Mouse (Mus musculus) stomach, postnatal 0 days (tissue): ENCODE measurements around the gene Tnip1.

ENCODE experiments used
- CTCF ChIP-seq: IDR thresholded peaks from 2 replicates; pipeline ENCODE4 v1.5.1; 2016; ENCODE audit warnings: antibody characterized with exemption, low read depth, mild to moderate bottlenecking, moderate library complexity
- EP300 ChIP-seq: optimal IDR thresholded peaks from 2 replicates; pipeline ENCODE3; 2016; ENCODE audit warnings: antibody characterized with exemption

DNA sequence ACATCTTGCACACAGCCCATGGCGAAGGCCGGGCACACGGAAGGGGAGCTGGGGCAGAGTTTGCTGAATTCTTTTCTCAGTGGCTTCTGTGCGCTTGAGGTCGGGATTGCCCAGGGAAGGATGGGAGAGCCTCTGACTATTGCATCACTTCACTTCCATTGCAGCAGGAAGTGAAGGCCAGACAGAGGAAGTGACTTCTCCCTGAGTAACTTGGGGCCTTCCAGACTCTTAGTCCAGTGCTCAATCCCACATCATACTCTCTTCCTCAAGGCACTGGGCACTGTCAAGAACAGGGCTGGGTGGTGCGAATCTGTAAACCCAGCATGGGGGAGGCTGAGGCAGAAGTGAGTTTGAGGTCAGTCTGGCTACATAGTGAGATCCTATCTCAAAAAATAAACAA is 2.5 kb upstream of the Tnip1 start:
- no peak for TF ChIP-seq EP300
- no peak for TF ChIP-seq CTCF
